ENCODE assay signal across 8 mouse cellular contexts in genomic region chr10:99190798-99191197, GRCm38 (mm10).
DNase-seq lines count a peak whose midpoint lies in the region; ATAC-seq and TF ChIP-seq lines count a peak whose summit lies in the region.

No protein-coding gene starts in this region.

- H3K4me3 ChIP-seq in hindbrain, embryonic 11.5 days (ENCODE audit: low read depth, low read length), result no peak overlapping the region
- no peak overlapping the region for H3K4me3 ChIP-seq in hindbrain, embryonic 16.5 days (ENCODE audit: low read length)
- H3K4me3 ChIP-seq in C2C12 (ENCODE audit: insufficient read depth, poor library complexity, severe bottlenecking), result no peak overlapping the region
- H3K4me3 ChIP-seq in lung, embryonic 14.5 days (ENCODE audit: low read depth, low read length), result no peak overlapping the region
- H3K4me3 ChIP-seq in thymus, adult 2 months (ENCODE audit: control insufficient read depth, insufficient read depth, low read length), result no peak overlapping the region

- H3K27me3 ChIP-seq in hindbrain, embryonic 11.5 days (ENCODE audit: control insufficient read depth, insufficient read depth, low read length), result no peaks in the 10 kb centered on the region
- no peaks in the 10 kb centered on the region for H3K27me3 ChIP-seq in hindbrain, embryonic 16.5 days (replicated peaks; ENCODE audit: control insufficient read depth, insufficient read depth, low read length)
- no peaks in the 10 kb centered on the region for H3K27me3 ChIP-seq in C2C12 (ENCODE audit: control insufficient read depth, insufficient read depth, insufficient read length)
- no peaks in the 10 kb centered on the region for H3K27me3 ChIP-seq in lung, embryonic 14.5 days (ENCODE audit: insufficient read depth, low read length)
- H3K27me3 ChIP-seq in thymus, adult 2 months (ENCODE audit: control insufficient read depth, insufficient read depth, low read length), result no peaks in the 10 kb centered on the region

- no peak overlapping the region for H3K27ac ChIP-seq in hindbrain, embryonic 11.5 days (ENCODE audit: low read depth, low read length)
- no peak overlapping the region for H3K27ac ChIP-seq in hindbrain, embryonic 16.5 days (ENCODE audit: low read depth, low read length)
- no peak overlapping the region for H3K27ac ChIP-seq in lung, embryonic 14.5 days (ENCODE audit: low read depth)
- H3K27ac ChIP-seq in thymus, adult 2 months (ENCODE audit: control insufficient read depth, insufficient read depth, low read length), result no peak overlapping the region

- H3K79me3 ChIP-seq in C2C12 (ENCODE audit: low read depth), result no peaks in the 10 kb centered on the region

- H3K79me2 ChIP-seq in C2C12 (ENCODE audit: control insufficient read depth, insufficient read depth), result no peaks in the 10 kb centered on the region

- no peak overlapping the region for H3ac ChIP-seq in C2C12 (ENCODE audit: control insufficient read depth, insufficient read length, low read depth)

- no peak for TF ChIP-seq POLR2A in thymus, adult 2 months (IDR thresholded peaks at IDR 0.05; ENCODE audit: control insufficient read depth, extremely low read depth, insufficient read depth, low read length, poor library complexity)

- no peak for ATAC-seq in hindbrain, embryonic 11.5 days (ENCODE audit: low FRiP score)
- no peak for ATAC-seq in hindbrain, embryonic 16.5 days
- ATAC-seq in lung, embryonic 14.5 days (ENCODE audit: insufficient read depth), result no peak

- H3K4me2 ChIP-seq in hindbrain, embryonic 11.5 days (replicated peaks; ENCODE audit: low read depth, low read length), result no peak overlapping the region
- no peak overlapping the region for H3K4me2 ChIP-seq in hindbrain, embryonic 16.5 days (ENCODE audit: low read length)
- H3K4me2 ChIP-seq in lung, embryonic 14.5 days, result no peak overlapping the region

- H3K36me3 ChIP-seq in hindbrain, embryonic 11.5 days (ENCODE audit: control insufficient read depth, insufficient read depth, low read length), result no peaks in the 10 kb centered on the region
- no peaks in the 10 kb centered on the region for H3K36me3 ChIP-seq in hindbrain, embryonic 16.5 days (ENCODE audit: control insufficient read depth, insufficient read depth, low read length)
- H3K36me3 ChIP-seq in C2C12 (ENCODE audit: control insufficient read depth, insufficient read depth), result peaks cover 4% of the 10 kb centered on the region
- H3K36me3 ChIP-seq in lung, embryonic 14.5 days (ENCODE audit: insufficient read depth), result no peaks in the 10 kb centered on the region
- H3K36me3 ChIP-seq in thymus, adult 2 months (ENCODE audit: control insufficient read depth, insufficient read depth, low read length), result no peaks in the 10 kb centered on the region

- peak; percentile 21 for TF ChIP-seq CTCF in C2C12 (IDR thresholded peaks at IDR 0.05; ENCODE audit: control insufficient read depth, insufficient read depth, insufficient read length)
- peak; percentile 65 for TF ChIP-seq CTCF in lung, embryonic 14.5 days (IDR thresholded peaks at IDR 0.05; ENCODE audit: low read depth)
- TF ChIP-seq CTCF in thymus, adult 2 months (IDR thresholded peaks at IDR 0.05; ENCODE audit: borderline replicate concordance, control insufficient read depth, extremely low read depth, insufficient read depth, low read length, poor library complexity), result no peak

- no peaks in the 10 kb centered on the region for H3K4me1 ChIP-seq in hindbrain, embryonic 11.5 days (replicated peaks; ENCODE audit: control insufficient read depth, insufficient read depth, low read length)
- no peaks in the 10 kb centered on the region for H3K4me1 ChIP-seq in hindbrain, embryonic 16.5 days (ENCODE audit: control insufficient read depth, insufficient read depth, low read depth, low read length)
- H3K4me1 ChIP-seq in lung, embryonic 14.5 days (ENCODE audit: insufficient read depth), result no peaks in the 10 kb centered on the region
- H3K4me1 ChIP-seq in thymus, adult 2 months (replicated peaks; ENCODE audit: control insufficient read depth, insufficient read depth, low read length), result peaks cover 12% of the 10 kb centered on the region

- no peaks in the 10 kb centered on the region for H3K9me3 ChIP-seq in hindbrain, embryonic 11.5 days (ENCODE audit: control insufficient read depth, low read length)
- no peaks in the 10 kb centered on the region for H3K9me3 ChIP-seq in hindbrain, embryonic 16.5 days (ENCODE audit: control insufficient read depth, low read length)
- H3K9me3 ChIP-seq in lung, embryonic 14.5 days (ENCODE audit: low read depth, low read length), result no peaks in the 10 kb centered on the region

- H3K9ac ChIP-seq in hindbrain, embryonic 11.5 days (ENCODE audit: low read depth, low read length), result no peak overlapping the region
- H3K9ac ChIP-seq in hindbrain, embryonic 16.5 days (ENCODE audit: low read depth, low read length), result no peak overlapping the region
- no peak overlapping the region for H3K9ac ChIP-seq in lung, embryonic 14.5 days

- DNase-seq in hindbrain, embryonic 11.5 days (ENCODE audit: low spot score), result peak; percentile 53
- DNase-seq in ZHBTc4 (ENCODE audit: low read depth, low spot score), result peak; percentile 87
- peak; percentile 41 for DNase-seq in embryo, embryonic 9.5 days (ENCODE audit: extremely low spot score)
- peak; percentile 70 for DNase-seq in lung, embryonic 14.5 days
- DNase-seq in thymus, adult 2 months, result peak; percentile 77
- DNase-seq in neural tube, embryonic 10.5 days (ENCODE audit: extremely low spot score, low spot score), result no peak

- 43% methylated on average over 3 of the region's 3 CpGs for WGBS in hindbrain, embryonic 11.5 days
- 48% methylated on average over 3 of the region's 3 CpGs for WGBS in hindbrain, embryonic 16.5 days
- 46% methylated on average over 3 of the region's 3 CpGs for WGBS in lung, embryonic 14.5 days
- WGBS in thymus, adult 2 months, result 66% methylated on average over 3 of the region's 3 CpGs

TF ChIP-seq in C2C12, 6 proteins besides CTCF, POLR2A, EP300 and RAD21:
- TF ChIP-seq MYOG (IDR thresholded peaks at IDR 0.05; ENCODE audit: control insufficient read depth, extremely low read depth, insufficient read length), result no peak
